Mouse (Mus musculus) hindbrain, postnatal 0 days (tissue): ENCODE measurements around the gene Gm10447. TPM values are rescaled to one million over a fixed set of nuclear protein-coding genes. Genes with fewer than 3 reads are reported as not detected.

ENCODE experiments used
- ATAC-seq: fragments of 200-750 bp; cut with Nextera tagmentation; 2 replicates; pipeline ENCODE4 v1.8.0; 2017; ENCODE audit warnings: mild to moderate bottlenecking, moderate TSS enrichment, moderate library complexity
- DNase-seq: peaks from one replicate; pipeline ENCODE4 v3.0.0-alpha.2; 2015; ENCODE audit warnings: low spot score
- H3K27ac ChIP-seq: fragments of 300-500 bp; sonication (generic); 2 replicates; pipeline ENCODE4 v1.5.1; 2014; ENCODE audit warnings: mild to moderate bottlenecking
- H3K27me3 ChIP-seq: fragments of 300-500 bp; sonication (generic); 2 replicates; pipeline ENCODE4 v1.6.1; 2014; ENCODE audit warnings: low read length, mixed read lengths; ENCODE audit not compliant: insufficient read depth
- H3K36me3 ChIP-seq: fragments of 300-500 bp; sonication (generic); 2 replicates; pipeline ENCODE4 v1.6.1; 2014; ENCODE audit warnings: low read length, mixed read lengths; ENCODE audit not compliant: insufficient read depth
- H3K4me1 ChIP-seq: fragments of 300-500 bp; sonication (generic); 2 replicates; pipeline ENCODE4 v1.6.1; 2014; ENCODE audit warnings: antibody characterized with exemption, low read length, mixed read lengths; ENCODE audit not compliant: insufficient read depth
- H3K4me2 ChIP-seq: fragments of 300-500 bp; sonication (generic); 2 replicates; pipeline ENCODE4 v1.6.1; 2014; ENCODE audit warnings: low read depth, mild to moderate bottlenecking, low read length, moderate library complexity, mixed read lengths
- H3K4me3 ChIP-seq: fragments of 300-500 bp; sonication (generic); 2 replicates; pipeline ENCODE4 v1.5.1; 2014; ENCODE audit warnings: low read length
- H3K9ac ChIP-seq: fragments of 300-500 bp; sonication (generic); replicated peaks from 2 replicates; pipeline ENCODE4 v1.6.1; 2014; ENCODE audit warnings: mild to moderate bottlenecking, low read length, moderate library complexity, mixed read lengths
- H3K9me3 ChIP-seq: fragments of 300-500 bp; sonication (generic); 2 replicates; pipeline ENCODE4 v1.6.1; 2016; ENCODE audit warnings: low read length, mixed read lengths
- CTCF ChIP-seq: IDR thresholded peaks from 2 replicates; pipeline ENCODE4 v1.5.1; 2016; ENCODE audit warnings: antibody characterized with exemption, control low read depth, low read depth
- WGBS: fragments of 180-500 bp; shearing (Covaris S2); extraction: QIAGEN DNeasy Blood & Tissue Kit; methylation state at CpG from one replicate; pipeline ENCODE4 v1.1.7; 2014; 5-methylcytosine and 5-hydroxymethylcytosine counted together
- polyA plus RNA-seq: library from polyadenylated mRNA; unstranded; fragments of >200 nt; fragmentation: Nextera tagmentation; extraction: Ambion mirVana; gene quantifications from 2 replicates; pipeline ENCODE4 v1.2.1, GENCODE M21; 2015
- total RNA-seq: library from RNA; depleted of rRNA; stranded (reverse); fragments of >200 nt; gene quantifications from 2 replicates; pipeline ENCODE4 v1.2.3, GENCODE M21; 2014

Gm10447 gene
- total and polyA plus RNA-seq, 2 experiments from 2014 or later, result not detected

DNA sequence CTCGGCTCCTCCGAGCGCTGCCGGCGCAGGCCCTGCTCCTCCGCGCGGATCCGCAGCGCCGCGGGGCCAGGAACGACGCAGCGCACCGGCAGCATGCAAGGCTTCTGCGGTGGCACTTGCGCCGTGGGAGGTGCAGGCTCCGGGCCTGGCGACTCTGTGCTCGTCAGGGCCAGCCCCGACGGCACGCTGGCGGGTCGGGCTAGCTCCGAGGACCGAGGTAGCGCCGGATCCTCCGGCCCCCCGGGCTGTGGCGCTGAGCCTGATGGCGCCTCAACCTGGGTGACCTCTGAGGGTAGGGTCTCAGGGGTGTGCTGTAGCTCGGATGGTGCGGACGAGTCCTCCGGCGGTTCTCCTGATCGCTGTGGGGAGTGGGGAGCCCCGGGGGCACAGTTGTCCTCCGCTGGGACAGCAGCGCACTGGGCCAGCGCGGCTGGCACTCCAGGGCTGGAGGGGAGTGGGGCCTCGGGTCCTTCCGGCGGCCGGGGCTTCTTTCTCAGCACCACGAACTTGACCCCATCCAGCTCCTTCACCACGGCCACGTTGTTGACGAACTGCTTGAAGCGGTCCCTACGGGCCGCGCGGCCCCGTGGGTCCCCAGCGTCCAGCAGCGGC lies 22.4 kb upstream of the Gm10447 start:
- H3K9me3 ChIP-seq, result no peaks in the 10 kb centered on the region
- peaks cover 29% of the 10 kb centered on the region for H3K27me3 ChIP-seq
- no peaks in the 10 kb centered on the region for H3K36me3 ChIP-seq
- WGBS, result 1% methylated on average over 54 of the region's 62 CpGs
- no peak for TF ChIP-seq CTCF
- ATAC-seq (peak; percentile 55), DNase-seq (no peak)
- peak overlapping the region; percentile 45; the same call in 1 of the 2 replicates for H3K27ac ChIP-seq
- H3K4me3 ChIP-seq, result peak overlapping the region; percentile 58
- H3K4me2 ChIP-seq, result peak overlapping the region; percentile 70
- H3K4me1 ChIP-seq, result no peaks in the 10 kb centered on the region
- peak overlapping the region; percentile 40 for H3K9ac ChIP-seq

DNA sequence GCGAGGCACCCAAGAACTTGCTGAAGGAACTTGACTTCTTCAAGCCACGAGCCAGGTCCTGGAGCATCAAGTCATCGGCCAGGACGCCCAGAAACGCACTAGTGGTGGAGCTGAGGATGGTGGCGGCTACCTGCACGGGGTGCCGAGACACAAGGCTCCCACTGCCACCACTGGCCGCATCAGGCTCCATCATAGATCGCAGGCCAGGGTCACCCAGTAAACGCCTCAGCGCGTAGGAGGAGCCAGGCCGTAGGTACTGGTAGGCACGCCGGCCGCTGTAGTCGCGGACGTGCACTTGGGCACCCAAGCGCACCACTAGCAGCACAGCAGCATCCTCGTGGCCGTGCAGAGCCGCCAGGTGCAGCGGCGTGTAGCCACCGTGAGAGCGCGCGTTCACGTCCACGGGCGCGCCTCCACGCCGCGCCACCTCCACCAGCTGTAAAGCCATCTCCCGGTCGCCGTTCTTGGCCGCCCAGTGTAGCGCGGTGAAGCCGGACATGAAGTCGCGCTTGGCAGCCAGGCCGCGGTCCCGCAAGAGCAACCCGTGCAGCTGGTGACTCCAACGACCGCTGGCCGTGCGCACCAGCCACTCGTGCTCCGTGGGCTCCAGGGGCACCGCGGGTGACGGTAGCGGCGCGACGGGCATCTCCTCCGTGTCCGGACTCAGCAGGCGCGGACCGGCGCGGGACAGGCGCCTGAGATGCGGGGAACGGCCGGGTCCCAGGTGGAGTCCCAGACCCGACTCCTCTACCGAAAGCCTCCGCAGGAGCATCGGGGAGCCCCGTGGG lies 21.7 kb upstream of the Gm10447 start:
- H3K9me3 ChIP-seq, result no peaks in the 10 kb centered on the region
- peak overlapping the region; percentile 58 for H3K4me3 ChIP-seq
- H3K36me3 ChIP-seq, result no peaks in the 10 kb centered on the region
- no peaks in the 10 kb centered on the region for H3K4me1 ChIP-seq
- no peak overlapping the region for H3K27ac ChIP-seq
- DNase-seq (peak; percentile 47), ATAC-seq (peak; percentile 28)
- TF ChIP-seq CTCF, result no peak
- peak overlapping the region; percentile 70 for H3K4me2 ChIP-seq
- WGBS, result 5% methylated on average over 76 of the region's 79 CpGs
- peak overlapping the region; percentile 40 for H3K9ac ChIP-seq
- peaks cover 29% of the 10 kb centered on the region for H3K27me3 ChIP-seq

DNA sequence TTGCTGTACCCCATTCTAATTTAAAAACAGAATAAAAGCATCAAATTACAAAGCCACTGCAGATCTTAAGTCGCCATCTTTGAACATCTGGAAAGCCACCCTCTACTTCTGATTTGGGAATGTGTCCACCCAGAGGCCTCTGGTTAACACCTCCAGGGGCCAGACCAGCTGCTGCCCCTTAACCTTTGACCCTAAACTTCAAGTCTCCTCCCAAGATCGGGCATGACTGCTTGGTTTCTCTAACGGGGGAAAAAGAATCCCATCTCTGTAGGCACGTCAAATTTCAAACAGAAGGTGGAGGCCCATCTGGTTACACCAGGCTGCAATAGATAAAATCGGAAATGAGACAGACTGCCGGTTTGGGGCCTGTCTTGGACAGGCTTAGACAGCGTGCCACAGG lies 20.9 kb upstream of the Gm10447 start:
- Histone ChIP-seq H3K4me3 (no peak overlapping the region), H3K27me3 (peaks cover 29% of the 10 kb centered on the region), H3K9ac (no peak overlapping the region), H3K4me1 (no peaks in the 10 kb centered on the region), H3K9me3 (no peaks in the 10 kb centered on the region), H3K27ac (no peak overlapping the region), H3K4me2 (no peak overlapping the region), H3K36me3 (no peaks in the 10 kb centered on the region)
- ATAC-seq (no peak), DNase-seq (no peak)
- TF ChIP-seq CTCF, result no peak
- WGBS, result 59% methylated on average over 7 of the region's 7 CpGs

DNA sequence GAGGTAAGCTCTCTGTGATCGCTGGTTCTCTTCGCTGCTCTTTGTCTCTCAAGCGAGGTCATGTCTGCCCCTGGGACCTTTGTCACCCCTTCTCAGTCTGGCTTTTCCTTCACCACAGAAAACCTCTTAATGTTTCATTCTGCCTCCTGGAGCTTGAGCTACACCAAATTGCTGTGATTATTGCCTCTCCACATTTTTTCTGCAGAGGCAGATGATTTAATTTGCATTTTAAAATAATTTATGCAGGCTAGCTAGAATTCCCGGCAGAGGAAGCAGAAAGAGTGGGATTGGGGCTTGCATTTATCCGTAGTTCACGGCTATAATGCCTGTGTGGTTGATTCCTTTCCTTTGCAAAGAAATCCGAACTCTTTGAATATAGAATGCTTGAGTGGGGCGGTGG lies 18.7 kb upstream of the Gm10447 start:
- 12% methylated on average over 8 of the region's 8 CpGs for WGBS
- H3K4me3 ChIP-seq, result no peak overlapping the region
- DNase-seq, result peak; percentile 25

DNA sequence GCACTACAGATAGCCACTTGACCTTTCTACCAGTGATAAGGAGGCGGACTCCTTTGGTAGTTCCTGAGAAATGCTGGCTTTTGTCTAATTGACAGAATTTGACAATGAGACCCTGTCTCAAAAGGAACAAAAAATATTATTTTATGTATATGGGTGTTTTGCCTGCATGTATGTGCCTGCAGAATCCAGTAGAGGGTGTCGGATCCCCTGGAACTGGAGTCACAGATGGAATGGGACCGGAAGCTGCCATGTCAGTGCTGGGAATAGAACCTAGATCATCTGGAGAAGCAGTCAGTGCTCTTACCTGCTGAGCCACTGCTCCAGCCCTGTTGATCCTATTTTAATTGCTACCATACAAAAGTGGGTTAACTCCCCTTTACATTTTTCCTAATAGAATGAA lies 15.8 kb upstream of the Gm10447 start:
- Histone ChIP-seq H3K4me3 (no peak overlapping the region), H3K4me2 (no peak overlapping the region), H3K27me3 (0 out of 2 replicates have a peak, but pooled peaks cover 4% of the 10 kb centered on the region), H3K9ac (no peak overlapping the region), H3K36me3 (no peaks in the 10 kb centered on the region), H3K9me3 (no peaks in the 10 kb centered on the region), H3K27ac (no peak overlapping the region), H3K4me1 (peaks cover 8% of the 10 kb centered on the region)
- TF ChIP-seq CTCF, result peak; percentile 41
- DNase-seq (no peak), ATAC-seq (no peak)
- WGBS, result 79% methylated on average over 3 of the region's 3 CpGs

More for the DNA sequence above, 18.7 kb upstream of the Gm10447 start:
- peak overlapping the region; percentile 21 for H3K4me2 ChIP-seq
- ATAC-seq, result no peak
- H3K27ac ChIP-seq, result no peak overlapping the region
- no peak overlapping the region for H3K9ac ChIP-seq
- no peak for TF ChIP-seq CTCF
- peaks cover 3% of the 10 kb centered on the region for H3K4me1 ChIP-seq
- H3K9me3 ChIP-seq, result no peaks in the 10 kb centered on the region
- H3K27me3 ChIP-seq, result peaks cover 21% of the 10 kb centered on the region
- H3K36me3 ChIP-seq, result no peaks in the 10 kb centered on the region

DNA sequence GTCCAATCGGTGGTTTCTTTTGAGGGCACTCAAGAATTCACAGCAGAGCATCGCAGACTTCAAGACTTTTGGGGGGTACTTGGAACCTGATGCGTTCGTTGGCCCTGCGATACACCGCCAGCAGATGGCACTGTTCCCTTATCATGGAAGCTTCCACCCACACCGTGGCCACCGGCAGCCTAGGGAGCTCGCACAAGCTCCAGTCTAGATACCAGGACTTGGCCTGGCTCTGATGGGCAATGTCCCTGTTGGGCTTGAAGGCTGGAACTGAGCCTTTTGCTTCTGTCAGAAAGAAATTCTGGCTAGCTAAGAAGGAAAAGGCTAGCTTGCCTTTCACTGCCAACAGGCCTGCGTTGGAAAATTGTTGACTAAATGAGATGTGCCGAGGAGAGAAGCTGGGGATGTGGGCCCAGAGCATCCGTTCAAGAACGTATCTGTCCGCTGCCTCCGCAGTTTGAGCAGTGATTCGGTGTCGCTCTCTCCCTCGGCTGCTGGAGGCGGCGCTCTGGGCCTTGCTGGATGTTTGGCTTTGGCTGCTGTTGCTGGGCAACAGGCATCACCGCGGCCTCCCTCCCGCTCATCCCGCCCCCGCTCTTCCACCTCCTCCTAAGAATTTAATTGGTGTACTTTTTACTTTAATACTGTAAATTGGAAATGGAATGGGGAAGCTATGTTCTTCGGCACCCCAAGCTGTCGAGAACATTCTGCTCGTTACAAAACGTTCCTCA lies 13.2 kb upstream of the Gm10447 start, which contains the start of gene Gm9837:
Gene Gm9837 (minus strand): TSS at position 512 of the 728 bp plus-strand sequence.
- Histone ChIP-seq H3K4me1 (peaks cover 8% of the 10 kb centered on the region), H3K9ac (peak within 1 kb of the TSS; percentile 33), H3K27me3 (peaks cover 6% of the 10 kb centered on the region; the same call in 1 of the 2 replicates), H3K27ac (peak within 1 kb of the TSS; percentile 76), H3K36me3 (no peaks in the 10 kb centered on the region), H3K4me3 (peak within 1 kb of the TSS; percentile 28), H3K4me2 (peak within 1 kb of the TSS; percentile 60), H3K9me3 (no peaks in the 10 kb centered on the region)
- ATAC-seq (peak; percentile 85), DNase-seq (peak; percentile 95)
- peak; percentile 92 for TF ChIP-seq CTCF
- 2% methylated on average over 29 of the region's 29 CpGs for WGBS
